Mouse (Mus musculus): ENCODE data around the gene Gm6583. TPM values are rescaled to one million over a fixed set of nuclear protein-coding genes. Genes with fewer than 3 reads are reported as not detected.

The Gm6583 gene
- polyA plus RNA-seq, 1 experiment: 0.04 TPM

GRCm38 (mm10) chr5:112394415-112394763, 38.6 kb upstream of the Gm6583 start:
- peaks cover 13% of the 10 kb centered on the region for H3K27me3 ChIP-seq (ENCODE audit: control insufficient read depth, insufficient read depth, insufficient read length)

GRCm38 (mm10) chr5:112393741-112394414, 38.0 kb upstream of the Gm6583 start:
- H3K27me3 ChIP-seq (ENCODE audit: control insufficient read depth, insufficient read depth, insufficient read length): peaks cover 13% of the 10 kb centered on the region
- no peaks in the 10 kb centered on the region for H3K79me2 ChIP-seq (ENCODE audit: control insufficient read depth, insufficient read depth)
- H3ac ChIP-seq (ENCODE audit: control insufficient read depth, insufficient read length): no peak overlapping the region
- TF ChIP-seq TCF12 (IDR thresholded peaks at IDR 0.05; ENCODE audit: insufficient read depth, poor library complexity, severe bottlenecking): no peak
- TF ChIP-seq E2F4 (IDR thresholded peaks at IDR 0.05; ENCODE audit: insufficient read depth): no peak
- no peak for TF ChIP-seq MAX (IDR thresholded peaks at IDR 0.05; ENCODE audit: low read depth)
- no peak for TF ChIP-seq MYOD1 (IDR thresholded peaks at IDR 0.05; ENCODE audit: control insufficient read depth in 1 of 3, insufficient read length in 2 of 3, low read depth in 2 of 3)
- TF ChIP-seq TCF3 (IDR thresholded peaks at IDR 0.05; ENCODE audit: insufficient read length, low read depth): no peak
- TF ChIP-seq SRF (IDR thresholded peaks at IDR 0.05; ENCODE audit: control insufficient read depth, insufficient read length, low read depth): no peak
- TF ChIP-seq CEBPB (IDR thresholded peaks at IDR 0.05; ENCODE audit: insufficient read depth, poor library complexity, severe bottlenecking): no peak
- no peak for TF ChIP-seq MYOG (IDR thresholded peaks at IDR 0.05; ENCODE audit: control insufficient read depth in 1 of 3, insufficient read depth in 1 of 3, insufficient read length in 2 of 3, low read depth in 2 of 3)
- TF ChIP-seq USF1 (IDR thresholded peaks at IDR 0.05; ENCODE audit: low read depth): no peak
- no peak for TF ChIP-seq POLR2AphosphoS2 (IDR thresholded peaks at IDR 0.05; ENCODE audit: insufficient read length, low read depth)
- H3K4me3 ChIP-seq: peak overlapping the region; percentile 8
- H3K36me3 ChIP-seq (ENCODE audit: control insufficient read depth, insufficient read depth): no peaks in the 10 kb centered on the region
- peak overlapping the region; percentile 42 for H3K4me2 ChIP-seq (ENCODE audit: low read depth)

More at GRCm38 (mm10) chr5:112394415-112394763, 38.6 kb upstream of the Gm6583 start:
- TF ChIP-seq REST (IDR thresholded peaks at IDR 0.05; ENCODE audit: insufficient read depth, insufficient read length) (no peak), TCF3 (IDR thresholded peaks at IDR 0.05; ENCODE audit: insufficient read length, low read depth) (no peak)
- no peaks in the 10 kb centered on the region for H3K36me3 ChIP-seq (ENCODE audit: control insufficient read depth, insufficient read depth)
- peak overlapping the region; percentile 45 for H3ac ChIP-seq (ENCODE audit: control insufficient read depth, insufficient read length)
- peak overlapping the region; percentile 42 for H3K4me2 ChIP-seq (ENCODE audit: low read depth)
- H3K4me3 ChIP-seq: peak overlapping the region; percentile 8
- no peaks in the 10 kb centered on the region for H3K79me2 ChIP-seq (ENCODE audit: control insufficient read depth, insufficient read depth)

GRCm38 (mm10) chr5:112391676-112392323, 36.0 kb upstream of the Gm6583 start:
- no peaks in the 10 kb centered on the region for H3K36me3 ChIP-seq (ENCODE audit: control insufficient read depth, insufficient read depth)
- no peak overlapping the region for H3ac ChIP-seq (ENCODE audit: control insufficient read depth, insufficient read length)
- TF ChIP-seq TCF3 (IDR thresholded peaks at IDR 0.05; ENCODE audit: insufficient read length, low read depth): no peak
- peaks cover 13% of the 10 kb centered on the region for H3K27me3 ChIP-seq (ENCODE audit: control insufficient read depth, insufficient read depth, insufficient read length)
- H3K4me2 ChIP-seq (ENCODE audit: low read depth): no peak overlapping the region
- H3K79me2 ChIP-seq (ENCODE audit: control insufficient read depth, insufficient read depth): no peaks in the 10 kb centered on the region
- H3K4me3 ChIP-seq: no peak overlapping the region

GRCm38 (mm10) chr5:112391002-112391401, 35.2 kb upstream of the Gm6583 start:
- Histone ChIP-seq H3K4me3 (no peak overlapping the region), H3K36me3 (ENCODE audit: control insufficient read depth, insufficient read depth) (no peaks in the 10 kb centered on the region), H3ac (ENCODE audit: control insufficient read depth, insufficient read length) (no peak overlapping the region), H3K4me2 (ENCODE audit: low read depth) (no peak overlapping the region), H3K79me2 (ENCODE audit: control insufficient read depth, insufficient read depth) (no peaks in the 10 kb centered on the region), H3K27me3 (ENCODE audit: control insufficient read depth, insufficient read depth, insufficient read length) (peaks cover 13% of the 10 kb centered on the region)
- TF ChIP-seq REST (IDR thresholded peaks at IDR 0.05; ENCODE audit: insufficient read depth, insufficient read length): no peak
- TF ChIP-seq MYOD1 (IDR thresholded peaks at IDR 0.05; ENCODE audit: control insufficient read depth in 1 of 3, insufficient read length in 2 of 3, low read depth in 2 of 3): no peak
- no peak for TF ChIP-seq SRF (IDR thresholded peaks at IDR 0.05; ENCODE audit: control insufficient read depth, insufficient read length, low read depth)
- TF ChIP-seq USF1 (IDR thresholded peaks at IDR 0.05; ENCODE audit: low read depth): no peak
- no peak for TF ChIP-seq E2F4 (IDR thresholded peaks at IDR 0.05; ENCODE audit: insufficient read depth)
- no peak for TF ChIP-seq TCF12 (IDR thresholded peaks at IDR 0.05; ENCODE audit: insufficient read depth, poor library complexity, severe bottlenecking)
- TF ChIP-seq MAX (IDR thresholded peaks at IDR 0.05; ENCODE audit: low read depth): no peak
- TF ChIP-seq POLR2AphosphoS2 (IDR thresholded peaks at IDR 0.05; ENCODE audit: insufficient read length, low read depth): no peak
- no peak for TF ChIP-seq POLR2A (IDR thresholded peaks at IDR 0.05; ENCODE audit: insufficient read length, low read depth)
- no peak for TF ChIP-seq TCF3 (IDR thresholded peaks at IDR 0.05; ENCODE audit: insufficient read length, low read depth)
- no peak for TF ChIP-seq MYOG (IDR thresholded peaks at IDR 0.05; ENCODE audit: control insufficient read depth in 1 of 3, insufficient read depth in 1 of 3, insufficient read length in 2 of 3, low read depth in 2 of 3)
- no peak for TF ChIP-seq CEBPB (IDR thresholded peaks at IDR 0.05; ENCODE audit: insufficient read depth, poor library complexity, severe bottlenecking)

GRCm38 (mm10) chr5:112389352-112389751, 33.5 kb upstream of the Gm6583 start:
- Histone ChIP-seq H3ac (ENCODE audit: control insufficient read depth, insufficient read length) (no peak overlapping the region), H3K4me2 (ENCODE audit: low read depth) (no peak overlapping the region), H3K79me2 (ENCODE audit: control insufficient read depth, insufficient read depth) (no peaks in the 10 kb centered on the region), H3K4me3 (no peak overlapping the region), H3K36me3 (ENCODE audit: control insufficient read depth, insufficient read depth) (no peaks in the 10 kb centered on the region), H3K27me3 (ENCODE audit: control insufficient read depth, insufficient read depth, insufficient read length) (peaks cover 4% of the 10 kb centered on the region)
- no peak for TF ChIP-seq POLR2AphosphoS2 (IDR thresholded peaks at IDR 0.05; ENCODE audit: insufficient read length, low read depth)
- TF ChIP-seq E2F4 (IDR thresholded peaks at IDR 0.05; ENCODE audit: insufficient read depth): no peak
- no peak for TF ChIP-seq SRF (IDR thresholded peaks at IDR 0.05; ENCODE audit: control insufficient read depth, insufficient read length, low read depth)
- no peak for TF ChIP-seq MYOD1 (IDR thresholded peaks at IDR 0.05; ENCODE audit: control insufficient read depth in 1 of 3, insufficient read length in 2 of 3, low read depth in 2 of 3)
- TF ChIP-seq USF1 (IDR thresholded peaks at IDR 0.05; ENCODE audit: low read depth): no peak

Measured in myocyte (in vitro differentiated cells).